28 mouse cellular contexts compared by ENCODE assay signal in the genomic region with DNA sequence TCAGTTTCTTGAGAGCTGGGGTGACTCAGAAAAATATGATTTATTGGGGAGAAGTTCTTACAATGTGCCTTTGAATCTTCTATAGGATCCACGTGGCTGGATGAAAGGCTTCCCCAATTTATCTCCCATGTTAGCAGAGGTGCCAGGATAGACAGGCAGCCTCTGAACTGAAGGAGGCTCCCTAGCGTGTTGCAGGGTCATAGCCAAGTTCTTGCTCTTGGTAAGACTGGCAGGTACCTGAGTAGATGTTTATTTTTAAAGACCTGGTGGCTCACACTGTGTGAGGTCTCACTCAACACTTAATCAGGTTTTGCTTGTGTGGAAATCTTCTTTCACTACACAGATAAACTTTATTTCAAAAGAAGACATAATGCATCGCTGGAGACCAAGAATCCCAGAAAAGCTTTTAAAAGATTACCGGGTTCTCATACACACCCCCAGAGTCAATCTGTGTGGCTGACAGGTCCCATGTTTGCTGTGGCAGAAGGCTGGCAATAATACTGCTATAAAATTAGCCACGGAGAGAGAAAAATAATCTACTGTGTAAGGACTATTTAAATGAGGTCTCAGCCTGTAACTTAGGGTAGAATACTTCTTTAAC.
A peak's percentile ranks its signal among the peaks of the same experiment; 100 is the strongest.
DNase-seq lines count a peak whose midpoint lies in the region; ATAC-seq lines count a peak whose summit lies in the region.
"Had no signal": no experiment of that assay in that cellular context is flagged by ENCODE, and none has a peak within 500 bp of the region (broad histone marks: within the 10 kb centered on the region; RNA-seq: fewer than 3 reads in every experiment).

No protein-coding gene starts in this region.

- H3K27ac ChIP-seq in midbrain, embryonic 11.5 days (ENCODE audit: low read depth, low read length), result no peak overlapping the region
- H3K27ac ChIP-seq in midbrain, embryonic 15.5 days, result no peak overlapping the region
- H3K27ac ChIP-seq in midbrain, embryonic 13.5 days, result no peak overlapping the region
- no peak overlapping the region for H3K27ac ChIP-seq in forebrain, embryonic 15.5 days (replicated peaks)
- H3K27ac ChIP-seq: embryonic facial prominence, embryonic 15.5 days; forebrain, embryonic 12.5 days; heart, embryonic 10.5 days; heart, embryonic 15.5 days; liver, embryonic 14.5 days had no signal

- H3K4me2 ChIP-seq in midbrain, embryonic 11.5 days, result no peak overlapping the region
- H3K4me2 ChIP-seq in midbrain, embryonic 15.5 days, result no peak overlapping the region
- no peak overlapping the region for H3K4me2 ChIP-seq in midbrain, embryonic 13.5 days (replicated peaks)
- H3K4me2 ChIP-seq in forebrain, embryonic 15.5 days (replicated peaks), result no peak overlapping the region
- H3K4me2 ChIP-seq: embryonic facial prominence, embryonic 15.5 days; forebrain, embryonic 12.5 days; heart, embryonic 15.5 days; lung, embryonic 14.5 days had no signal

- peak; percentile 16 for DNase-seq in layer of hippocampus, adult 11-12 months (ENCODE audit: low spot score)
- no peak for DNase-seq in layer of hippocampus, postnatal 25 days (ENCODE audit: extremely low spot score in 1 of 2, low spot score in 1 of 2)
- DNase-seq in midbrain, embryonic 11.5 days (ENCODE audit: low spot score, missing footprints), result peak; percentile 2
- peak; percentile 31 for DNase-seq in lung, postnatal 14 days
- DNase-seq: adrenal gland, adult 2 months; adrenal gland, postnatal 36 days; cerebellum, adult 18-20 months; kidney, adult 2 months; kidney, postnatal 4 days; left cerebral cortex, postnatal 4 days; liver; lung, embryonic 14.5 days; midbrain, embryonic 14.5 days; right cerebral cortex, adult 18-20 months; spleen, adult 18-20 months; thymus, postnatal 14 days had no signal

- no peak overlapping the region for H3K4me3 ChIP-seq in midbrain, embryonic 11.5 days (ENCODE audit: low read depth, low read length)
- no peak overlapping the region for H3K4me3 ChIP-seq in midbrain, embryonic 15.5 days
- H3K4me3 ChIP-seq in midbrain, embryonic 13.5 days (replicated peaks), result no peak overlapping the region
- H3K4me3 ChIP-seq in forebrain, embryonic 15.5 days, result no peak overlapping the region
- H3K4me3 ChIP-seq: embryonic facial prominence, embryonic 15.5 days; forebrain, embryonic 12.5 days; heart, embryonic 10.5 days; heart, embryonic 15.5 days; megakaryocyte, embryonic 14.5 days had no signal

- H3K9ac ChIP-seq in midbrain, embryonic 11.5 days (ENCODE audit: low read length), result no peak overlapping the region
- no peak overlapping the region for H3K9ac ChIP-seq in midbrain, embryonic 15.5 days
- H3K9ac ChIP-seq in midbrain, embryonic 13.5 days (replicated peaks), result no peak overlapping the region
- no peak overlapping the region for H3K9ac ChIP-seq in forebrain, embryonic 15.5 days (replicated peaks)
- H3K9ac ChIP-seq: embryonic facial prominence, embryonic 15.5 days; forebrain, embryonic 12.5 days; heart, embryonic 15.5 days; liver, embryonic 14.5 days; lung, embryonic 14.5 days had no signal

- ATAC-seq in midbrain, embryonic 11.5 days (ENCODE audit: low FRiP score), result no peak
- ATAC-seq in midbrain, embryonic 15.5 days (replicated peaks), result no peak
- ATAC-seq in midbrain, embryonic 13.5 days, result no peak
- no peak for ATAC-seq in forebrain, embryonic 15.5 days (replicated peaks)
- ATAC-seq: activated CD4-positive, CD25-positive, alpha-beta regulatory T cell, adult 4 months; hindbrain, embryonic 16.5 days had no signal

- no peaks in the 10 kb centered on the region for H3K36me3 ChIP-seq in midbrain, embryonic 11.5 days (ENCODE audit: control insufficient read depth, insufficient read depth, low read length)
- no peaks in the 10 kb centered on the region for H3K36me3 ChIP-seq in midbrain, embryonic 15.5 days (replicated peaks)
- H3K36me3 ChIP-seq in midbrain, embryonic 13.5 days, result no peaks in the 10 kb centered on the region
- H3K36me3 ChIP-seq in forebrain, embryonic 15.5 days, result no peaks in the 10 kb centered on the region
- H3K36me3 ChIP-seq: embryonic facial prominence, embryonic 15.5 days; heart, embryonic 10.5 days; heart, embryonic 15.5 days had no signal

- H3K9me3 ChIP-seq in midbrain, embryonic 11.5 days (ENCODE audit: control insufficient read depth, low read length), result no peaks in the 10 kb centered on the region
- no peaks in the 10 kb centered on the region for H3K9me3 ChIP-seq in midbrain, embryonic 15.5 days
- H3K9me3 ChIP-seq in midbrain, embryonic 13.5 days, result no peaks in the 10 kb centered on the region
- no peaks in the 10 kb centered on the region for H3K9me3 ChIP-seq in forebrain, embryonic 15.5 days
- H3K9me3 ChIP-seq: embryonic facial prominence, embryonic 15.5 days; forebrain, embryonic 12.5 days; heart, embryonic 10.5 days; heart, embryonic 15.5 days; megakaryocyte, embryonic 14.5 days had no signal

- 78% methylated on average over 5 of the region's 5 CpGs for WGBS in midbrain, embryonic 11.5 days
- 76% methylated on average over 5 of the region's 5 CpGs for WGBS in midbrain, embryonic 15.5 days
- 84% methylated on average over 5 of the region's 5 CpGs for WGBS in midbrain, embryonic 13.5 days
- WGBS in forebrain, embryonic 15.5 days, result 85% methylated on average over 5 of the region's 5 CpGs

- no peaks in the 10 kb centered on the region for H3K4me1 ChIP-seq in midbrain, embryonic 11.5 days (ENCODE audit: control insufficient read depth, insufficient read depth, low read length)
- H3K4me1 ChIP-seq in midbrain, embryonic 15.5 days, result no peaks in the 10 kb centered on the region
- no peaks in the 10 kb centered on the region for H3K4me1 ChIP-seq in midbrain, embryonic 13.5 days (replicated peaks)
- no peaks in the 10 kb centered on the region for H3K4me1 ChIP-seq in forebrain, embryonic 15.5 days
- H3K4me1 ChIP-seq: embryonic facial prominence, embryonic 15.5 days; forebrain, embryonic 12.5 days; heart, embryonic 10.5 days; heart, embryonic 15.5 days; megakaryocyte, embryonic 14.5 days had no signal

- H3K27me3 ChIP-seq in midbrain, embryonic 11.5 days (ENCODE audit: control insufficient read depth, insufficient read depth, low read length), result no peaks in the 10 kb centered on the region
- no peaks in the 10 kb centered on the region for H3K27me3 ChIP-seq in midbrain, embryonic 15.5 days (replicated peaks)
- H3K27me3 ChIP-seq in midbrain, embryonic 13.5 days, result no peaks in the 10 kb centered on the region
- no peaks in the 10 kb centered on the region for H3K27me3 ChIP-seq in forebrain, embryonic 15.5 days
- H3K27me3 ChIP-seq: CH12.LX; embryonic facial prominence, embryonic 15.5 days; forebrain, embryonic 12.5 days; heart, embryonic 15.5 days; megakaryocyte, embryonic 14.5 days had no signal

Comparison
In these comparisons a context has a peak if more than half of its experiments do, and no peak if none do; other contexts are left out.
1. DNase-seq: peak in layer of hippocampus, adult 11-12 months (single experiment), midbrain, embryonic 11.5 days (single experiment) and lung, postnatal 14 days (single experiment); none in layer of hippocampus, postnatal 25 days (0 of 2).